In genomic region chr7:31155296-31156033, GRCm38 (mm10) we compare ENCODE assay signal across 7 mouse cellular contexts. TPM values are rescaled to one million over a fixed set of nuclear protein-coding genes. Genes with fewer than 3 reads are reported as not detected.
DNase-seq lines count a peak whose midpoint lies in the region; ATAC-seq and TF ChIP-seq lines count a peak whose summit lies in the region.

Gene Gramd1a (minus strand): TSS chr7:31155896.

- no peak within 1 kb of the TSS for H3K27ac ChIP-seq in hindbrain, embryonic 13.5 days

- no peak for TF ChIP-seq POLR2A in myocyte (IDR thresholded peaks at IDR 0.05; ENCODE audit: insufficient read length, low read depth)

- peaks cover 9% of the 10 kb centered on the region for H3K4me1 ChIP-seq in hindbrain, embryonic 13.5 days (replicated peaks)

- peak; percentile 90 for DNase-seq in ES-CJ7 (ENCODE audit: low read depth, low spot score)
- peak; percentile 58 for DNase-seq in adrenal gland, adult 2 months
- peak; percentile 78 for DNase-seq in gastrocnemius, adult 18-20 months (ENCODE audit: low spot score)
- no peak for DNase-seq in left cerebral cortex, postnatal 25 days (ENCODE audit: low spot score in 2 of 2)
- no peak for DNase-seq in cerebellum, adult 11 months

- 68% methylated on average over 5 of the region's 5 CpGs for WGBS in hindbrain, embryonic 13.5 days

- no peak within 1 kb of the TSS for H3ac ChIP-seq in myocyte (ENCODE audit: control insufficient read depth, insufficient read length)

- H3K9ac ChIP-seq in hindbrain, embryonic 13.5 days, result no peak within 1 kb of the TSS

- H3K4me2 ChIP-seq in hindbrain, embryonic 13.5 days, result no peak within 1 kb of the TSS
- peak within 1 kb of the TSS; percentile 36 for H3K4me2 ChIP-seq in myocyte (ENCODE audit: low read depth)

- intact Hi-C loops in left cerebral cortex, postnatal 25 days (cut with DNase I), result no loop called here

- H3K79me2 ChIP-seq in myocyte (ENCODE audit: control insufficient read depth, insufficient read depth), result peaks cover under 1% of the 10 kb centered on the region

- no peaks in the 10 kb centered on the region for H3K36me3 ChIP-seq in hindbrain, embryonic 13.5 days
- no peaks in the 10 kb centered on the region for H3K36me3 ChIP-seq in myocyte (ENCODE audit: control insufficient read depth, insufficient read depth)

- H3K9me3 ChIP-seq in hindbrain, embryonic 13.5 days, result no peaks in the 10 kb centered on the region

- H3K27me3 ChIP-seq in hindbrain, embryonic 13.5 days, result no peaks in the 10 kb centered on the region
- H3K27me3 ChIP-seq in myocyte (ENCODE audit: control insufficient read depth, insufficient read depth, insufficient read length), result no peaks in the 10 kb centered on the region

- no peak for ATAC-seq in hindbrain, embryonic 13.5 days (ENCODE audit: low FRiP score)

- H3K4me3 ChIP-seq in hindbrain, embryonic 13.5 days, result no peak within 1 kb of the TSS
- H3K4me3 ChIP-seq in myocyte, result no peak within 1 kb of the TSS

TF ChIP-seq in myocyte, 11 proteins besides CTCF, POLR2A, EP300 and RAD21:
- TF ChIP-seq E2F4 (IDR thresholded peaks at IDR 0.05; ENCODE audit: insufficient read depth), result no peak
- peak in 2 of 3 experiments; percentile 33 to 63 for TF ChIP-seq MYOD1 (IDR thresholded peaks at IDR 0.05; ENCODE audit: control insufficient read depth in 1 of 3, insufficient read length in 2 of 3, low read depth in 2 of 3)
- peak in 2 of 3 experiments; percentile 26 to 67 for TF ChIP-seq MYOG (IDR thresholded peaks at IDR 0.05; ENCODE audit: control insufficient read depth in 1 of 3, insufficient read depth in 1 of 3, insufficient read length in 2 of 3, low read depth in 2 of 3)
TF ChIP-seq in myocyte: peak in this region for 2.

RNA-seq across cellular contexts. Expression of gene Gramd1a, which starts in this region (rescaled TPM):
- total RNA-seq in adrenal gland, adult 2 months (2021), result 10 to 100 TPM; 38.5 to 50.1 TPM
- polyA plus RNA-seq in adrenal gland, adult 2 months (2012; rRNA removed), result 208 and 246 TPM in 2 replicates
- total RNA-seq in gastrocnemius, adult 18-20 months (2021), result 10 to 100 TPM; 35.7 to 37.1 TPM
- 227 and 231 TPM in 2 replicates for polyA plus RNA-seq in hindbrain, embryonic 13.5 days (2015; fragmentation: Nextera tagmentation; extraction: Ambion mirVana)
- total RNA-seq in left cerebral cortex, postnatal 25 days (2021), result 100 to 1,000 TPM; 108 to 110 TPM
- 25.5 TPM for polyA plus RNA-seq in myocyte (2012; fragmentation: generic; extraction: Trizol)

Comparison
In these comparisons a context has a peak if more than half of its experiments do, and no peak if none do; other contexts are left out.
1. DNase-seq: peak in ES-CJ7 (single experiment), adrenal gland, adult 2 months (single experiment) and gastrocnemius, adult 18-20 months (single experiment); none in left cerebral cortex, postnatal 25 days (0 of 2) and cerebellum, adult 11 months (single experiment).